Mouse (Mus musculus): ENCODE data around the gene D630045J12Rik.

- TF ChIP-seq CTCF (IDR thresholded peaks at IDR 0.05; ENCODE audit: low read depth) (no peak), EP300 (IDR thresholded peaks at IDR 0.05; ENCODE audit: low read depth) (no peak)
These were observed 128.9 kb downstream of the D630045J12Rik start for GRCm38 (mm10) chr6:38124882-38125281.
